Mouse (Mus musculus): ENCODE data around the gene Dnase2a. TPM values are rescaled to one million over a fixed set of nuclear protein-coding genes. Genes with fewer than 3 reads are reported as not detected.

The Dnase2a gene
- polyA plus RNA-seq, 1 experiment from 2014 or later, result 8.2 TPM

Small RNA genes within 50 kb of the gene (microRNA-seq; reads per million reads assigned to microRNA genes)
- not detected for gene Gm24197
- gene Mir7069, result 7.3 reads per million, percentile 17 among the genes with 10 or more reads in this experiment

Other genes with a start within 250 kb of the Dnase2a start
- gene Ier2, start 245.7 kb upstream of the Dnase2a start, polyA plus RNA-seq (2014; fragmentation: Nextera tagmentation; extraction: Ambion mirVana), result 149 and 156 TPM in 2 replicates
- 65.7 and 65.9 TPM in 2 replicates for gene Trmt1, start 222.3 kb upstream of the Dnase2a start, polyA plus RNA-seq (2014; fragmentation: Nextera tagmentation; extraction: Ambion mirVana)
- gene Nacc1, start 220.7 kb upstream of the Dnase2a start, polyA plus RNA-seq (2014; fragmentation: Nextera tagmentation; extraction: Ambion mirVana), result 26.4 and 26.7 TPM in 2 replicates
- gene Lyl1, start 207.1 kb upstream of the Dnase2a start, polyA plus RNA-seq (2014; fragmentation: Nextera tagmentation; extraction: Ambion mirVana), result 3.9 and 4.8 TPM in 2 replicates
- 7.7 and 8.6 TPM in 2 replicates for gene G430095P16Rik, start 185.6 kb upstream of the Dnase2a start, polyA plus RNA-seq (2014; fragmentation: Nextera tagmentation; extraction: Ambion mirVana)
- 4.6 TPM in 2 replicates for gene Nfix, start 108.2 kb upstream of the Dnase2a start, polyA plus RNA-seq (2014; fragmentation: Nextera tagmentation; extraction: Ambion mirVana)
- gene Dand5, start 85.7 kb upstream of the Dnase2a start, polyA plus RNA-seq (2014; fragmentation: Nextera tagmentation; extraction: Ambion mirVana), result 3.6 and 3.9 TPM in 2 replicates
- 45.0 and 46.7 TPM in 2 replicates for gene Gadd45gip1, start 77.0 kb upstream of the Dnase2a start, polyA plus RNA-seq (2014; fragmentation: Nextera tagmentation; extraction: Ambion mirVana)
- gene Rad23a, start 67.9 kb upstream of the Dnase2a start, polyA plus RNA-seq (2014; fragmentation: Nextera tagmentation; extraction: Ambion mirVana), result 93.1 and 93.4 TPM in 2 replicates
- gene Calr, start 61.6 kb upstream of the Dnase2a start, polyA plus RNA-seq (2014; fragmentation: Nextera tagmentation; extraction: Ambion mirVana), result 854 and 918 TPM in 2 replicates
- gene Farsa, start 51.6 kb upstream of the Dnase2a start, polyA plus RNA-seq (2014; fragmentation: Nextera tagmentation; extraction: Ambion mirVana), result 99.9 and 105 TPM in 2 replicates
- 86.5 and 89.0 TPM in 2 replicates for gene Syce2, start 36.4 kb upstream of the Dnase2a start, polyA plus RNA-seq (2014; fragmentation: Nextera tagmentation; extraction: Ambion mirVana)
- 42.1 and 43.3 TPM in 2 replicates for gene Gcdh, start 14.6 kb upstream of the Dnase2a start, polyA plus RNA-seq (2014; fragmentation: Nextera tagmentation; extraction: Ambion mirVana)
- 9.1 and 11.0 TPM in 2 replicates for gene Klf1, start 6.6 kb upstream of the Dnase2a start, polyA plus RNA-seq (2014; fragmentation: Nextera tagmentation; extraction: Ambion mirVana)
- 0.17 and 0.71 TPM in 2 replicates for gene Mast1, start 28.8 kb downstream of the Dnase2a start, polyA plus RNA-seq (2014; fragmentation: Nextera tagmentation; extraction: Ambion mirVana)
- gene Rtbdn, start 38.4 kb downstream of the Dnase2a start, polyA plus RNA-seq (2014; fragmentation: Nextera tagmentation; extraction: Ambion mirVana), result 0.16 TPM in 1 of 2 replicates, not detected in the other
- gene Gm49661, start 60.9 kb downstream of the Dnase2a start, polyA plus RNA-seq (2014; fragmentation: Nextera tagmentation; extraction: Ambion mirVana), result not detected in 2 replicates
- 1,235 and 1,326 TPM in 2 replicates for gene Prdx2, start 61.0 kb downstream of the Dnase2a start, polyA plus RNA-seq (2014; fragmentation: Nextera tagmentation; extraction: Ambion mirVana)
- gene Rnaseh2a, start 61.2 kb downstream of the Dnase2a start, polyA plus RNA-seq (2014; fragmentation: Nextera tagmentation; extraction: Ambion mirVana), result 127 and 133 TPM in 2 replicates
- gene Junb, start 70.2 kb downstream of the Dnase2a start, polyA plus RNA-seq (2014; fragmentation: Nextera tagmentation; extraction: Ambion mirVana), result 7.2 and 7.7 TPM in 2 replicates
- 14.5 and 15.2 TPM in 2 replicates for gene Hook2, start 82.0 kb downstream of the Dnase2a start, polyA plus RNA-seq (2014; fragmentation: Nextera tagmentation; extraction: Ambion mirVana)
- not detected in 2 replicates for gene Best2, start 106.0 kb downstream of the Dnase2a start, polyA plus RNA-seq (2014; fragmentation: Nextera tagmentation; extraction: Ambion mirVana)
- gene Asna1, start 116.7 kb downstream of the Dnase2a start, polyA plus RNA-seq (2014; fragmentation: Nextera tagmentation; extraction: Ambion mirVana), result 119 and 131 TPM in 2 replicates
- 194 and 197 TPM in 2 replicates for gene Trir, start 118.3 kb downstream of the Dnase2a start, polyA plus RNA-seq (2014; fragmentation: Nextera tagmentation; extraction: Ambion mirVana)
- gene Tnpo2, start 128.4 kb downstream of the Dnase2a start, polyA plus RNA-seq (2014; fragmentation: Nextera tagmentation; extraction: Ambion mirVana), result 12.7 and 16.3 TPM in 2 replicates
- 21.0 and 21.2 TPM in 2 replicates for gene Fbxw9, start 151.5 kb downstream of the Dnase2a start, polyA plus RNA-seq (2014; fragmentation: Nextera tagmentation; extraction: Ambion mirVana)
- gene Gm5741, start 159.4 kb downstream of the Dnase2a start, polyA plus RNA-seq (2014; fragmentation: Nextera tagmentation; extraction: Ambion mirVana), result 0.75 TPM in 1 of 2 replicates, not detected in the other
- gene Dhps, start 163.2 kb downstream of the Dnase2a start, polyA plus RNA-seq (2014; fragmentation: Nextera tagmentation; extraction: Ambion mirVana), result 69.4 and 73.8 TPM in 2 replicates
- 112 and 115 TPM in 2 replicates for gene Wdr83os, start 172.2 kb downstream of the Dnase2a start, polyA plus RNA-seq (2014; fragmentation: Nextera tagmentation; extraction: Ambion mirVana)
- gene Wdr83, start 172.7 kb downstream of the Dnase2a start, polyA plus RNA-seq (2014; fragmentation: Nextera tagmentation; extraction: Ambion mirVana), result 54.9 and 57.7 TPM in 2 replicates
- 22.1 and 23.4 TPM in 2 replicates for gene Man2b1, start 174.7 kb downstream of the Dnase2a start, polyA plus RNA-seq (2014; fragmentation: Nextera tagmentation; extraction: Ambion mirVana)
- 2.1 and 2.3 TPM in 2 replicates for gene Zfp791, start 214.5 kb downstream of the Dnase2a start, polyA plus RNA-seq (2014; fragmentation: Nextera tagmentation; extraction: Ambion mirVana)
- gene Cks1brt, start 243.4 kb downstream of the Dnase2a start, polyA plus RNA-seq (2014; fragmentation: Nextera tagmentation; extraction: Ambion mirVana), result not detected in 2 replicates